Mouse (Mus musculus) v-Abl transformed pro-B cells (cell line): Measurements from ENCODE around the gene Cpa1.

Experiments used
- in situ Hi-C, 2 experiments: fragments of 400-800 bp; cut with MboI; formaldehyde crosslinking; loops; one replicate each; pipeline ENCODE4 v1.15.1; 2025; ENCODE audit not compliant: unreplicated experiment in 2 of 2

The Cpa1 gene

DNA sequence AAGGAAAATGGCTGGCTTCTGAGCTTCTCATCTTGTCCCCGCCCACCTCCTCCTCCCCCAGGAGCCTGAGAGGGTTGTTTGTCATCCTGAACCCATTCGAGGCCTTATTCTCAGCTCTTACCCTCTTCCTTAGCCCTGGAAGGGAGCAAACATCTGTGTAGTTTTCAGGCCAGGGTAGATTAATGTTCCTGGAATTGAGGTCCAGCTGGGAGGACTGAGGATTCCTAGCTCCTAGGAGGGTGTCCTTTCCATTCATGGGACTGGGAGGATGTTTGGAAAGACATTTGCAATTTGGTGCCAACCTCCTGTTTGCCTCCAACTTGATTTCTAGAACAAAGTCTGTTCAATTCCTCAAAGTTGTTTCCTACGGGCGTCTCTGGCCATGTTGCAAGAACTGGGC, 18.4 kb upstream of the Cpa1 start:
- in situ Hi-C loops = no loop called here

DNA sequence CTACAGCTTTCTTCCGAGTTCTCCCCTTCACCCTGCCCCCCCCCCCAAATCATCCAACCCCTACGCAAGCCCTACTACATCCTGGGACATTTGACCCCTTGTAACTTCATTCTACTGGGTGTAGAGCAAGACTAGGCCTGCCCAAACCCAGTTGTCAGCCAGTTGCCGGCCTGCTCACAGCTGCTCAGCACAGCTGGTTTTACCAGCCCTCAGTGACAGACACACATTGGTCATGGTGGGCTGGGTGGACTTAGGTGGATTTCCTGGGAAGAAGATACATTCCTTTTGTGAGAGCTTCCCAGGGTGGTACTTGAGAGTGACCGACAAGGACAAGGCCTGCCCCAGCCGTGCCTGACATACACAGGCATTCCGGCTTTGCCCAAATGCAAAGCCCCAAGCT, 18.0 kb upstream of the Cpa1 start:
- in situ Hi-C loops = no loop called here

- in situ Hi-C loops = no loop called here
Measured at GRCm38 (mm10) chr6:30621986-30622389, 17.0 kb upstream of the Cpa1 start.

DNA sequence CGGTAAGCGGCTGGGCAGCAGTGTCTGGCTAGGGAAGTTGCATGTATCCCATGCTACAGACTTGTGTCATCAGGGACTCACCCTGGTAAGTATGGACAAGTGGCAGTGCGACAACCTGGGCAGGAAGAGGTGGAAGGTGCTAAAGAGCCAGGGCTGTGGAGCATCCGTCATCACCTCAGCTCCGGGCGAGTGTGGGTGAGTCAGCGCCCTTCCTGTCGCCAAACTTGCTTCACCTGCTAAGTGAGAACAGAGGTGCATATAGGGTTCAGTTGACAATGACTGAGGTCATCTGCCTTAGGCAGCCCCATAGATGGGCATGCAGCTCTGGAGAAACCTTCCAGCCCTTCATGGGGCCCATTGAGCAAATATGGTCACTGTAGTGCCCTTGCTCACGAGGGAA, 14.3 kb upstream of the Cpa1 start:
- in situ Hi-C loops = no loop called here

DNA sequence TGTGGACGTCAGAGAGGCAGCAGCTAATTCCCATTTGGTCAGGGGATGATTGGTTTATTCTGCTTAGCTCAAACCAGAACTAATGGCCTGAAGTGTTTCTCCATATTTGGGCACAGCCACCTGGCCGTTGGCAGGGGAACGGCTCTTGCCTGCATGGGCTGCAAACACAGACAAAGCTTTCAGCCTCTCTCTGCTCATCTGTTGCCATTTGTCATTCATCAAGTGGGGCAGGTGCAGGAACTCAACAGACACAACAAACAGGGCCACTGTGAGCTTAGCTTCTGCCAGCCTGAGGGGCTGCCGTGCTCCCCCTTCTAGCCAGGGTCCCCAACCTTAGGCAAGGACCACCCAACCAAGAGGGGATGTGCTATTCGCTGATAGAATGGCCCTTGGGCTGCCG, 10.9 kb upstream of the Cpa1 start:
- in situ Hi-C loops = no loop called here

DNA sequence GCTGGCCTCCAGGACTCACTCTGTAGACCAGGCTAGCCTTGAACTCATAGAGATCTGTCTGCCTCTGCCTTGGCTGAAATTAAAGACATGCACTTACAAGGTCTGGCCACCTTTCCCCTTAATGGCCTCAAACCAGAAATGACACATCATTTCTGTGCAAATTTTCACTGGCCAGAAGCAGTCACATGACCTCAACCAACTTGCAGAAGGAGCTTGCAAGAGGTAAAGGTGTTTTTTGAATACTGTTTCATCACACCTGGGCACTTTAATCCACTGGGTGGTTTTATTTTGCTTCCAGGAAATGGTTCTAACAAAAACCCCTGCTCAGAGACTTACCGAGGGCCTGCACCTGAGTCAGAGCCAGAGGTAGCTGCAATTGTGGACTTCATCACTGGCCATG, 9.0 kb upstream of the Cpa1 start:
- in situ Hi-C loops = no loop called here

DNA sequence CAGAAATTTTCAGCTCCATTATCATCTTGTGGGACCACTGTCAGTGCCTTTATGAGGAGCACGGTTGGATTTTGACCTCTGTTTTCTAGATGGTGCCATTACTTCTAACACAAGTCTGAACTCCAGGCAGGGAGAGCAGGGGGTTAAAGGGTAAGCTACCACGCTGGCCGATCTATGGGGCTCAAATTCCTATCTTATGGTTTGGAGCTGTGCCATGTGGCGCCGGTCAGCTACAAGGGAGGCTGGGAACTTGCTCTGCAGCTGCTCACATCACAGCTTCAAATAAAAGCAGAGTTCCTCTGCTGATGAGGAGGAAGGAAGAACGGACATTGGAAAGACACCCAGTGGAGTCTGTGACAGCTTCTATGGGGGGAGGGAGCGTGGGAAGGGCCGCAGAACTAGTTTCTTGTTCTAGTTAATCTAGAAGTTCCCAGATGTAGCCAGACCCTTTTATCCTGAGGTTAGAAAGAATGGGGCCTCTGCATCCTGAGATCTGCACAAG, 3.6 kb upstream of the Cpa1 start:
- in situ Hi-C loops = no loop called here

DNA sequence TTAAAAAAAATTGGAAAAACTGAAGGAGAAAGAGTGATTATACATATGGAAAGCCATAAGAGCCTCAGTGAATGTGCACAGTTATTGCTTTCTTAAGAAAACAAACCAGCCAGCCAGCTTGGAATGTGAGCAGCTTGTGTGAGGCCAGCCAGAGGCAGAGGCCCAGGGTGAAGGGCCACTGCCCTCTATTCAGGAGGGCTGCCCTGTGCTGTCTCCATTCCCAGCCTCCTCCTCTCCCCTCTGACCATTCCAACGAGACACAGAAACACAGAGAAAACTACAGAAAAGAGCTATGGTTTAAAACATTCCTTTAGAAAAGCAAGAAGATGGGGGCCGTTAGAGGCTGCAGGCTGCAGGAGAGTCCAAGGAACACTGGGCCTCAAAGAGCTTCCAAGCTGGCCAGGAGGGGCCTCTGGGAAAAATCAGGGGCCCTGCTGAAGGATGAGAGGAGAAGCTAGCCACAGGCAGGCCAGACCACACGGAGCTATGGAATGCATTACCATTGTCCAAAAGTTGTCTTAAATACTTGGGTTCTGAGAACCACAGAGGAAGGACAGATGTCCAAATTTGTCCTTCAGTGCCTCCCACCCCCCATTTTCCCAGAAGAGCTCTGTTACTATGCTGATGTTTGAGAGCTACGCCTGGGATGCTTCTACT, 2.7 kb upstream of the Cpa1 start:
- in situ Hi-C loops = no loop called here

DNA sequence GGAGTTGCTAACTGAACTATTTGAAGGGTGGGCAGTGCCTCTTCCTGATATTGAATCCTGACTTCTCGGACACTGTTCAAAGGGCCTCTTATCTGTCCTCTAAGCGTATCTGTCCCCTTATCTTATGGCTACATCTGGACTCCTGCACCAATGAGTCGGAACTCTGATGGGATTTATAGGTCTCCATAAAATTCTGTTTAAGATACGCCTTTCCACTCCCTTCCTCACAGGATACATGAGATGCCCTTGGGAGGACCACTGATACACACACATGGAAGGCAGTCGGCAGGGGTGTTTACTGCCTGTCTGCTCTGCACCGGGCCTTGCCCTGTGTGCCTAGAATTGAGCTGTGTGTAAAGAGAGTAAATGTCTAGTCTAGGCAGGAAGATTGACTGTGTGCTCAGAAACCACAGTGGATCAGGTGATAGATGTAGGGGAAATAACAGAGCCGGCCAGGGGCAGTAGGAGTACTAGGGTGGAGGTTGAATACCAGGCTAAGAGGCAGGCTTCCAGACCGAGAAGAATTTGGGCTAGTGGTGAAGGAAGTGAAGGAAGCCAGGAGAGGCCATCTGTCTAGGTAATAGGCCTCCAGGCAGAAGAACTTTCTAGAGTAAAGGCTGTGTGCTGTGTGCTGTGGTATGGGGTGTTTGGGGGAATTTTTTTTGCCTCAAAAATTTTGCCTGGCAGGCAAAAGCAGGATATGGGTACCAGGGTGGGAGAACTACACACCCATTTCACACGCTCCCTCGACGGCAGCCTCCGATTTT, 4.9 kb downstream of the Cpa1 start:
- in situ Hi-C loops = no loop called here

GRCm38 (mm10) chr6:30644462-30644861, 5.4 kb downstream of the Cpa1 start:
- in situ Hi-C loops = no loop called here

DNA sequence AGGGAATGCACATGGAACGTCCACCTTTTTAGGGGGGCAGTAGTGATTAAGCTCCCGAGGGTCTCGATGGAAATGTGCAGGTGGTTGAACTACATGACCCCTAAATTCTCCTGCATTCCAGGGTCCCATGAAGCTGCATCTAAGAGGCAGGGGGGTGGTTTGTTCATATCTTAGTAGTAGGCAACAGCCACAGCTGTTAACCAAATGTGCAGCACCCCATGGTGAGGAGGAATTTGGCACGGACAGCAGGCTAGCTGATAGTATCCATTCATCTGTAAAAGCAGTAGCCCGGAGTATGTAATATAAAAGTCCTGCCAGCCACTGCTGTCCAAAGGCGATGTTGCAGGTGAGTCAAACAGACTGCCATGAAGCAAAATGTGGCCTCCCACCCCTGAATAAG, 6.4 kb downstream of the Cpa1 start:
- in situ Hi-C loops = no loop called here

DNA sequence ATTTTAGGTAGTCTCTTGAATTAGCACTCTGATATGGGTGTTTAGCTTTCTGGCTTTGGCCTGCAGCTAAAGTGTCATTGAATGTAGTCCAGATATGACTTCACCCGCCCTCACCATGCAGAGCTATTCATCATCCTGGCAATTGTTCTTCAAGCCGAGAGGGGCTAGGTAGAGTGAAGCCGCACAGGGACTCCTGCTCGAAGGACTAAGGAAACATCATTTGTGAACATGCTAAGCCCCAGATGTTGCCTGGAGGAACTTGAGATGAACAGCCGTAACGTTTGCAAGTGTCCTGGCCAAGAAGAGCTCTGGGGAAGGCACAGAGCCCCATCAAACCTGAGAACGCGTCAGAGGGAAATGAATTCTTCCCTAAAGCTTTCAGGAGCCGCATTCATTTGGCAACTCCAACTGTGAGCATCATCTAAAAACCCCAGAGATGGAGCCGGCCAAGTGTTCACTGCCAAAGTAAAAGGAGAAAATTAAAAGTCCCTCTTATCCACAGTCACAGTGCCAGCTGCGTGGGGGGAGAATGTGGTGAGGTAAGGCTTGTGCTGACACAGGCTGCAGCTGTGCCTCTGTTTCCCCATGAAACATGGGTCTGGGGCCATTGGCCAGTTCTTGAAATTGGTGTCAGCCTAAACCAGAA, 10.8 kb downstream of the Cpa1 start:
- in situ Hi-C loops = no loop called here

DNA sequence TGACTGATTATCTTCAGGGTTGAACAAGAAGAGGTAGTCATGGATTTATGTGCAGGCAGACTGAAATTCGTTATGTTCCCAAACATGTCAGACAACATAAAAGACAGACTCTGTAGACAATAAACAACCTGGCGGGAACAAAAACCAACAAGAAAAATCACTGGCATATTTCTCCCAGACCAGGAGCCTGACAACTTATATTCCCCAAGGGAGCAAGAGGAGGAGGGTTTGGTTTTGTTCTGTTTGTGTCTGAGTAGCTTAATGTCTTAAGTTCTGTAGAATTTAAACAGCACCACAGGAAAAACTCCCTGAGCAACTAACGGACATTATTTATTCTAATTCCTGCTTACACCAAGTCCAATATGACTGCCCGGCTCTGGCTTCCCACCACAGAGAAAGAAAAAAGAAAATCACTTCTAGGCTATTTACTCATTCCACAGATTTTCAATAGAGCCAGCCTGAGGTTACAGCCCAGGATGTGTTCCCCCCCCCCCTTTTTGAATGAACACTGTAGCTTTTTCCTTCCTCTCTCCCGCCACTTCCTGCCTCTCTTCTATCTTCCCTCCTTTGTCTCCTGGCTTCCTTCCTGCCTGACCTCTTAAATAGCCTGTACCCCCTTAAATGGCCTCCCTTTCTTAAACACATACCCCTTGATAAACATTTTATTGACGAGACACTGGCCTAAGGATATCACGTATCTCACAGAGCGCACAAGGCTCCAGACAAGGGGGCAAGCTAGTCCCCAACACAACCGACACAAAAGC, 13.6 kb downstream of the Cpa1 start:
- in situ Hi-C loops = no loop called here

- in situ Hi-C loops = no loop called here
Measured at GRCm38 (mm10) chr6:30653518-30653917, 14.5 kb downstream of the Cpa1 start.

DNA sequence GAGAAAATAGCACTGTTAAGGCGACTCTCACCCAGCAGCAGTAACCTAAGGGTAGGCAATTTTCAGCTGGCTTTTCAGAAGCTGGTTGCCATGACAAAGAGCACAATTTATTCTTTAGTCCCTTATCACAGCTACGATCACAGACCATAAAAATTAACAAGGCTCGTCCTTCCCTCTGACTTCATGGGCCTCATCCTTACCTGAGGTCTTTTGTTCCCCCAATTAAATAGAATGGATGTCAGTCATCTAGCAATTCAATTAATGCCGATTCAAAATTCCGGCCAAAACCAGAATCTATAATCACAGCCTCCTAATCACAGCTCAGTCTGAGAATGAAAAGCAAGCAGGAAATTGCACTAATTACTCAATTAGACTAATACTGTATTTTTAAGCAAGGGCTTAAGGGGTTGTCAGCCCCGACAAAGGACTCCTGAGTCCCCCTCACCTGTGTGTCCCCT, 15.4 kb downstream of the Cpa1 start:
- in situ Hi-C loops = no loop called here

DNA sequence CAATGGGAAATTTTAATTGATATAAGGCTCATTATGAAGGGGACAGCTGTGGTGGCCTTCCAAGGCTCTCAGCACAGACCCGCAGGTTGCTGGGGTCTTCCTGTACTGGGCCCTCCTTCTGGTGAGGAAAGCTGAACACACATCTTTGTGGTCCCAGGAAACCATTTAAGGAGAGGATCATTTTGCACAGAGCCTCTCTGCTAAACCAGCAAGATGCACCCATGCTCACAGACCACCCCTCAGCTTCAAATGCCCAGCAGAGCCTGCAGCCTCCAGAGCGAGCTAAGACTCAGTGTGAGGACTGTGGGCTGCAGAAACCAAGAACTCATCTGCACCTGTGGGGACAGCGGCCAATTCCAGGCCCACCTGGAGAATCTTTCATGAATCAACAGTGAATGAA, 15.9 kb downstream of the Cpa1 start:
- in situ Hi-C loops = no loop called here

- in situ Hi-C loops = no loop called here
Measured at GRCm38 (mm10) chr6:30657279-30657678, 18.3 kb downstream of the Cpa1 start.

DNA sequence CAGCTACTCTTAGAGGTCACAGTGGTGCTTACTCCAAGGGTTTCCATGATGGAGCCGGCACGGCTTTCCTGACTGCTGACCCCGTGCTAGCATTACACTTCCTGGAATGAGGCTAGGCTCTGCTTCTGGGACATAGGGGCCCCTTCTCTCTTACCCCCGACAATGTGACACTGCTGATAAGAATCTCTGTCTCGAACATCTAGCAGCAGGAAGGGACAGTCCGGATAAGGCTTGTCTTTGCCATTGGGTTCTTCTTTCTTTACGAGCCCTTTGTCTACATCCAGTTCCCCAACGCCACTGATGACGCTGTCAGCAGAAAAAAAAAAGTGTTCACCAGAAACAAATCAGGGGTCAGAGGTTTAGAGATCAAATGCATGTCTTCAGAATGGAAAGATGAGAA, 19.6 kb downstream of the Cpa1 start:
- in situ Hi-C loops = no loop called here

DNA sequence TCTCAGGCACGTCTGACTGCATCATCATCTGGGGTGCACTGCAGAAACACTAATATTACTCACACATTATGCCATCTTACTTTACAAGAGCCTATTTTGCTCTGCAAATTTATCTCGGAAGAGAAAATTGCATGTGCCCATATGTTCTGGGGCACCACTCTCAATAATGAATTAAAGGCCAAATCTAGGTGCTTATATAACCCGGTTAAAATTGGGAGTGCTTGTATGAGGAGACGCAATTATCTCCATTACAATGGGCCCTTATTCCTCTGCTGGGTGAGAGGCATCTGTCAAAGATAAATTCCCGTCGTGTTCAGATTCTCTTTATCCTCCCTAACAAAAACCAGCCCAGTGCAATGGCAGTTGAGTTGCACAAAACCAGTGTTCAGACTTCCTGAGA, 25.8 kb downstream of the Cpa1 start:
- in situ Hi-C loops = no loop called here

GRCm38 (mm10) chr6:30665296-30665695, 26.3 kb downstream of the Cpa1 start:
- in situ Hi-C loops = no loop called here

DNA sequence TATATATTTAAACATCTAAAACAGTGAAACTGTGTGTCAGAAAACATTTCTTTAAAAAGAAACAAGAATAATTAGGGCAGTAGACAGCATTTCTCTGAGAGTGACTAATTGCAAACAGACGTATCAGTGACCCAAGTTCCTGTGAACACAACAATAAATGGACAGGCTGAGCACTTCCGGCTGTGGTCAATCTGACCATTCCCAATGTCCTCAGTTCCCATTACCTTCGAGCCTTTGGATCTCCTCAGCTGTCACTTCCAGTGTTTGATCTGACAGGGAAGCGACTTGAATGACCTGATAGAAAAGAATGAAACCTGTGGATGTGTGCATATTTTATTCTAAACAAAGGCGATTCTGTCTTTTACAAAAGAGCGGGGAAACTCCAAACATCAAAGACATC, 27.0 kb downstream of the Cpa1 start:
- in situ Hi-C loops = no loop called here
